Mouse (Mus musculus) MEL (cell line): Measurements from ENCODE around the gene Hira. TPM values are rescaled to one million over a fixed set of nuclear protein-coding genes. Genes with fewer than 3 reads are reported as not detected.

Experiments used
- DNase-seq: peaks from one replicate; pipeline ENCODE4 v3.0.0; 2011; ENCODE audit warnings: low read depth, low spot score
- H3K27ac ChIP-seq: 2 replicates; pipeline ENCODE4 v1.5.1; 2012; ENCODE audit warnings: low read depth, mild to moderate bottlenecking, control low read depth, low read length, moderate library complexity; ENCODE audit not compliant: control insufficient read depth
- H3K27me3 ChIP-seq, 2 experiments: fragments of 150-350 bp in 1 of 2; sonication (generic) in 1 of 2; 2 replicates each; pipeline ENCODE4 v1.6.1; 2012; ENCODE audit warnings: low read length in 2 of 2, mild to moderate bottlenecking in 2 of 2, improper control_type of control experiment in 1 of 2, moderate library complexity in 1 of 2; ENCODE audit not compliant: insufficient read depth in 2 of 2, control insufficient read depth in 1 of 2
- H3K36me3 ChIP-seq, 2 experiments: 2 replicates each; pipeline ENCODE4 v1.6.1; 2012 to 2014; ENCODE audit warnings: low read length in 2 of 2, improper control_type of control experiment in 1 of 2, inconsistent platforms in 1 of 2, mild to moderate bottlenecking in 1 of 2; ENCODE audit not compliant: insufficient read depth in 2 of 2, control insufficient read depth in 1 of 2
- H3K4me1 ChIP-seq, 2 experiments: fragments of 150-350 bp in 1 of 2; sonication (generic) in 1 of 2; 2 replicates each; pipeline ENCODE4 v1.6.1; 2012; ENCODE audit warnings: low read length in 2 of 2, improper control_type of control experiment in 1 of 2, mild to moderate bottlenecking in 1 of 2; ENCODE audit not compliant: insufficient read depth in 2 of 2, control insufficient read depth in 1 of 2
- H3K4me3 ChIP-seq, 2 experiments: fragments of 150-350 bp in 1 of 2; sonication (generic) in 1 of 2; 2 replicates each; pipeline ENCODE4 v1.5.1; 2012; ENCODE audit warnings: low read depth in 2 of 2, low read length in 2 of 2, mild to moderate bottlenecking in 2 of 2, moderate library complexity in 2 of 2, control low read depth in 1 of 2, improper control_type of control experiment in 1 of 2; ENCODE audit not compliant: control insufficient read depth in 1 of 2, insufficient read depth in 1 of 2
- H3K79me2 ChIP-seq: 2 replicates; pipeline ENCODE4 v1.6.1; 2012; ENCODE audit warnings: mild to moderate bottlenecking, low read length, moderate library complexity; ENCODE audit not compliant: control insufficient read depth, poor library complexity, insufficient read depth
- H3K9ac ChIP-seq: 2 replicates; pipeline ENCODE4 v1.6.1; 2012; ENCODE audit warnings: low read depth, mild to moderate bottlenecking, control low read depth, low read length, moderate library complexity; ENCODE audit not compliant: control insufficient read depth, poor library complexity, severe bottlenecking
- H3K9me3 ChIP-seq: fragments of 150-350 bp; sonication (generic); replicated peaks from 2 replicates; pipeline ENCODE4 v1.6.1; 2012; ENCODE audit warnings: mild to moderate bottlenecking, low read length, improper control_type of control experiment, moderate library complexity; ENCODE audit not compliant: insufficient read depth
- BHLHE40 ChIP-seq: IDR thresholded peaks from 2 replicates; pipeline ENCODE4 v1.6.1; 2012; ENCODE audit warnings: low read depth, mild to moderate bottlenecking, inconsistent platforms, low read length, improper control_type of control experiment, borderline replicate concordance
- CHD2 ChIP-seq: IDR thresholded peaks from 2 replicates; pipeline ENCODE4 v1.6.1; 2011; ENCODE audit warnings: low read length, improper control_type of control experiment
- E2F4 ChIP-seq: IDR thresholded peaks from 2 replicates; pipeline ENCODE4 v1.6.1; 2011; ENCODE audit warnings: low read depth, low read length, improper control_type of control experiment, borderline replicate concordance
- ELF1 ChIP-seq: IDR thresholded peaks from 2 replicates; pipeline ENCODE4 v1.6.1; 2014; ENCODE audit warnings: low read depth, mild to moderate bottlenecking, inconsistent platforms, low read length, improper control_type of control experiment, moderate library complexity
- EP300 ChIP-seq, 2 experiments: IDR thresholded peaks; 2 replicates each; pipeline ENCODE4 v1.6.1; 2011; ENCODE audit warnings: improper control_type of control experiment in 2 of 2, low read length in 2 of 2, low read depth in 1 of 2, mild to moderate bottlenecking in 1 of 2
- ETS1 ChIP-seq: IDR thresholded peaks from 2 replicates; pipeline ENCODE4 v1.6.1; 2012; ENCODE audit warnings: low read depth, mild to moderate bottlenecking, inconsistent platforms, low read length, improper control_type of control experiment, moderate library complexity
- GATA1 ChIP-seq: IDR thresholded peaks from 2 replicates; pipeline ENCODE4 v1.6.1; 2011; ENCODE audit warnings: low read depth, low read length, improper control_type of control experiment
- HCFC1 ChIP-seq: IDR thresholded peaks from 2 replicates; pipeline ENCODE4 v1.6.1; 2012; ENCODE audit warnings: low read depth, mild to moderate bottlenecking, inconsistent platforms, low read length, improper control_type of control experiment, moderate library complexity
- JUND ChIP-seq: IDR thresholded peaks from 2 replicates; pipeline ENCODE4 v1.6.1; 2011; ENCODE audit warnings: low read depth, mild to moderate bottlenecking, improper control_type of control experiment, low read length
- MAFK ChIP-seq: IDR thresholded peaks from 2 replicates; pipeline ENCODE4 v1.6.1; 2011; ENCODE audit warnings: low read depth, mild to moderate bottlenecking, low read length, improper control_type of control experiment, borderline replicate concordance
- MAX ChIP-seq: IDR thresholded peaks from 2 replicates; pipeline ENCODE4 v1.6.1; 2011; ENCODE audit warnings: low read length, improper control_type of control experiment
- MAZ ChIP-seq: IDR thresholded peaks from 2 replicates; pipeline ENCODE4 v1.6.1; 2012; ENCODE audit warnings: low read depth, mild to moderate bottlenecking, inconsistent platforms, low read length, improper control_type of control experiment
- MEF2A ChIP-seq: IDR thresholded peaks from 2 replicates; pipeline ENCODE4 v1.6.1; 2014; ENCODE audit warnings: low read depth, mild to moderate bottlenecking, inconsistent platforms, low read length, improper control_type of control experiment; ENCODE audit not compliant: poor library complexity, insufficient replicate concordance, severe bottlenecking; ENCODE audit errors: extremely low read depth
- MYB ChIP-seq: IDR thresholded peaks from 2 replicates; pipeline ENCODE4 v1.6.1; 2011; ENCODE audit warnings: mild to moderate bottlenecking, low read depth, low read length, improper control_type of control experiment
- MYC ChIP-seq: IDR thresholded peaks from 2 replicates; pipeline ENCODE4 v1.6.1; 2011; ENCODE audit warnings: low read depth, mild to moderate bottlenecking, low read length, improper control_type of control experiment, moderate library complexity
- NELFE ChIP-seq: IDR thresholded peaks from 2 replicates; pipeline ENCODE4 v1.6.1; 2011; ENCODE audit warnings: low read depth, low read length, improper control_type of control experiment
- NRF1 ChIP-seq: IDR thresholded peaks from 2 replicates; pipeline ENCODE4 v1.6.1; 2014; ENCODE audit warnings: low read depth, mild to moderate bottlenecking, inconsistent platforms, low read length, improper control_type of control experiment, moderate library complexity; ENCODE audit not compliant: poor library complexity, insufficient read depth, severe bottlenecking
- POLR2A ChIP-seq, 2 experiments: IDR thresholded peaks; 2 replicates each; pipeline ENCODE4 v1.6.1; 2011 to 2012; ENCODE audit warnings: low read length in 2 of 2, mild to moderate bottlenecking in 2 of 2, control low read depth in 1 of 2, improper control_type of control experiment in 1 of 2, low read depth in 1 of 2, moderate library complexity in 1 of 2; ENCODE audit not compliant: control insufficient read depth in 1 of 2, insufficient read depth in 1 of 2, poor library complexity in 1 of 2
- POLR2AphosphoS2 ChIP-seq: IDR thresholded peaks from 2 replicates; pipeline ENCODE4 v1.6.1; 2011; ENCODE audit warnings: low read length, improper control_type of control experiment
- POLR2AphosphoS5 ChIP-seq: IDR thresholded peaks from 2 replicates; pipeline ENCODE4 v1.6.1; 2012; ENCODE audit warnings: low read depth, borderline replicate concordance, mild to moderate bottlenecking, inconsistent platforms, low read length, moderate library complexity, mixed read lengths
- RAD21 ChIP-seq: IDR thresholded peaks from 2 replicates; pipeline ENCODE4 v1.6.1; 2011; ENCODE audit warnings: mild to moderate bottlenecking, low read depth, low read length, improper control_type of control experiment
- RCOR1 ChIP-seq: IDR thresholded peaks from 2 replicates; pipeline ENCODE4 v1.6.1; 2012; ENCODE audit warnings: low read depth, mild to moderate bottlenecking, inconsistent platforms, low read length, improper control_type of control experiment
- SIN3A ChIP-seq: IDR thresholded peaks from 2 replicates; pipeline ENCODE4 v1.6.1; 2012; ENCODE audit warnings: low read length, improper control_type of control experiment, inconsistent platforms
- SMC3 ChIP-seq: IDR thresholded peaks from 2 replicates; pipeline ENCODE4 v1.6.1; 2011; ENCODE audit warnings: low read depth, low read length, improper control_type of control experiment
- TAL1 ChIP-seq: IDR thresholded peaks from 2 replicates; pipeline ENCODE4 v1.6.1; 2012; ENCODE audit warnings: mild to moderate bottlenecking, inconsistent platforms, low read length, moderate library complexity, mixed read lengths
- TCF12 ChIP-seq: IDR thresholded peaks from 2 replicates; pipeline ENCODE4 v1.6.1; 2014; ENCODE audit warnings: low read depth, mild to moderate bottlenecking, inconsistent platforms, low read length, improper control_type of control experiment, moderate library complexity
- USF2 ChIP-seq, 2 experiments: IDR thresholded peaks; 2 replicates each; pipeline ENCODE4 v1.6.1; 2011 to 2012; ENCODE audit warnings: improper control_type of control experiment in 2 of 2, low read length in 2 of 2, borderline replicate concordance in 1 of 2, inconsistent platforms in 1 of 2, low read depth in 1 of 2, mild to moderate bottlenecking in 1 of 2; ENCODE audit not compliant: insufficient read depth in 1 of 2
- ZMIZ1 ChIP-seq: IDR thresholded peaks from 2 replicates; pipeline ENCODE4 v1.6.1; 2012; ENCODE audit warnings: low read depth, mild to moderate bottlenecking, inconsistent platforms, low read length, improper control_type of control experiment, moderate library complexity
- ZNF384 ChIP-seq: IDR thresholded peaks from 2 replicates; pipeline ENCODE4 v1.6.1; 2012; ENCODE audit warnings: low read depth, mild to moderate bottlenecking, inconsistent platforms, low read length, improper control_type of control experiment
- polyA plus RNA-seq, 2 experiments: library from polyadenylated mRNA; stranded (reverse) in 1 of 2; unstranded in 1 of 2; fragments of >175 nt in 1 of 2; fragments of >200 nt in 1 of 2; gene quantifications; 2 replicates each; pipeline versions ENCODE4 v1.2.1 to v1.2.4; 2012; ENCODE audit warnings: low replicate concordance in 2 of 2, low read depth in 1 of 2; ENCODE audit not compliant: insufficient read length in 2 of 2, insufficient read depth in 1 of 2, missing spikeins in 1 of 2
- total RNA-seq: library from RNA; depleted of rRNA; stranded (reverse); fragments of 300-350 nt; gene quantifications from 2 replicates; pipeline ENCODE4 v1.2.3, GENCODE M21; 2012

Hira gene
- total and polyA plus RNA-seq, 3 experiments = 40.9 to 203 TPM; not detected in 1

GRCm38 (mm10) chr16:18876091-18876441 is 771 bp upstream of the Hira start:
- Histone ChIP-seq H3K4me1 (peaks cover 15 to 28% of the 10 kb centered on the region in 2 experiments), H3K36me3 (peaks cover 15 to 30% of the 10 kb centered on the region in 2 experiments), H3K27me3 (no peaks in the 10 kb centered on the region), H3K27ac (peak overlapping the region; percentile 65), H3K4me3 (peak overlapping the region; percentile 70 to 76), H3K9me3 (no peaks in the 10 kb centered on the region), H3K79me2 (peaks cover 55% of the 10 kb centered on the region), H3K9ac (peak overlapping the region; percentile 76)
- TF ChIP-seq TAL1 (no peak), MAFK (no peak), HCFC1 (no peak), CHD2 (no peak), POLR2AphosphoS5 (0 out of 2 replicates have a peak, but pooled peaks have one; percentile 17), MYB (no peak), MAX (peak; percentile 12; the same call in 1 of the 2 replicates), TCF12 (no peak), ZMIZ1 (no peak), SMC3 (no peak), SIN3A (no peak), ZNF384 (0 out of 2 replicates have a peak, but pooled peaks have one; percentile 10), ETS1 (no peak), BHLHE40 (no peak), RCOR1 (no peak), GATA1 (no peak), POLR2A (IDR thresholded peaks at IDR 0.05; ENCODE audit: control insufficient read depth in 1 of 2, insufficient read depth in 1 of 2, low read depth in 1 of 2, low read length in 2 of 2, poor library complexity in 1 of 2) (no peak), USF2 (IDR thresholded peaks at IDR 0.05; ENCODE audit: borderline replicate concordance in 1 of 2, insufficient read depth in 1 of 2, low read depth in 1 of 2, low read length in 2 of 2) (no peak), E2F4 (no peak)
- no peak for DNase-seq

- peaks cover 70% of the 10 kb centered on the region for H3K79me2 ChIP-seq
- peak overlapping the region; percentile 97 for H3K9ac ChIP-seq
- peaks cover 15 to 28% of the 10 kb centered on the region in 2 experiments for H3K4me1 ChIP-seq
- no peaks in the 10 kb centered on the region for H3K9me3 ChIP-seq
- H3K27me3 ChIP-seq = no peaks in the 10 kb centered on the region
- H3K4me3 ChIP-seq = peak overlapping the region; percentile 76 to 92
- H3K27ac ChIP-seq = peak overlapping the region; percentile 54
- peaks cover 22 to 40% of the 10 kb centered on the region in 2 experiments for H3K36me3 ChIP-seq
- DNase-seq = peak; percentile 88
- TF ChIP-seq E2F4 (no peak), TCF12 (peak; percentile 43; the same call in 1 of the 2 replicates), SMC3 (peak; percentile 33; the same call in 1 of the 2 replicates), RAD21 (no peak; the same call in none of the 2 replicates), POLR2A (IDR thresholded peaks at IDR 0.05; ENCODE audit: control insufficient read depth in 1 of 2, insufficient read depth in 1 of 2, low read depth in 1 of 2, low read length in 2 of 2, poor library complexity in 1 of 2) (no peak; a peak in 2 of 4 replicates), MEF2A (peak; percentile 31; the same call in 1 of the 2 replicates), EP300 (IDR thresholded peaks at IDR 0.05; ENCODE audit: low read depth in 1 of 2, low read length in 2 of 2) (no peak; a peak in 1 of 4 replicates), CHD2 (no peak), ELF1 (no peak), JUND (no peak), TAL1 (no peak), MYC (peak; percentile 80), POLR2AphosphoS2 (no peak), MAZ (peak; percentile 28; the same call in 1 of the 2 replicates), NELFE (no peak; the same call in 1 of the 2 replicates), MAFK (no peak), GATA1 (no peak), NRF1 (peak; percentile 21; the same call in 1 of the 2 replicates), MYB (no peak)
These were observed 701 bp downstream of the Hira start for GRCm38 (mm10) chr16:18877386-18878090.
